Mouse (Mus musculus) lung, postnatal 10 days (tissue): ENCODE measurements around the gene Rad23b.
A peak's percentile ranks its signal among the peaks of the same experiment; 100 is the strongest.
"Not testable (repeated sequence)": the region's sequence is repeated elsewhere in the genome, so short reads cannot be mapped to it uniquely, and the experiment has no call there.

Source experiments
- DNase-seq: peaks from one replicate; pipeline ENCODE4 v3.0.0; 2021

Gene Rad23b

GRCm38 (mm10) chr4:55356726-55357125 lies 6.9 kb downstream of the Rad23b start:
- DNase-seq = no peak

- no peak for DNase-seq
Observed at GRCm38 (mm10) chr4:55363866-55364265, 14.0 kb downstream of the Rad23b start.

GRCm38 (mm10) chr4:55364374-55364773 lies 14.5 kb downstream of the Rad23b start:
- DNase-seq = peak; percentile 23

GRCm38 (mm10) chr4:55366014-55366413 lies 16.2 kb downstream of the Rad23b start:
- DNase-seq = no peak

GRCm38 (mm10) chr4:55370127-55370526 lies 20.3 kb downstream of the Rad23b start:
- DNase-seq = no peak

- DNase-seq = no peak
Observed at GRCm38 (mm10) chr4:55371355-55371754, 21.5 kb downstream of the Rad23b start.

GRCm38 (mm10) chr4:55382350-55382749 lies 32.5 kb downstream of the Rad23b start:
- no peak for DNase-seq

GRCm38 (mm10) chr4:55386768-55387167 lies 36.9 kb downstream of the Rad23b start:
- DNase-seq = no peak

- peak; percentile 3 for DNase-seq
Observed at GRCm38 (mm10) chr4:55391480-55391879, 41.6 kb downstream of the Rad23b start.

- DNase-seq = no peak
Observed at GRCm38 (mm10) chr4:55392445-55392844, 42.6 kb downstream of the Rad23b start.

GRCm38 (mm10) chr4:55397911-55398762 lies 48.3 kb downstream of the Rad23b start:
- peak; percentile 52 for DNase-seq

- peak; percentile 3 for DNase-seq
Observed at GRCm38 (mm10) chr4:55398901-55399300, 49.1 kb downstream of the Rad23b start.

- no peak for DNase-seq
Observed at GRCm38 (mm10) chr4:55405329-55405728, 55.5 kb downstream of the Rad23b start.

- DNase-seq = no peak
Observed at GRCm38 (mm10) chr4:55406558-55406957, 56.7 kb downstream of the Rad23b start.

- DNase-seq = no peak
Observed at GRCm38 (mm10) chr4:55408081-55408480, 58.2 kb downstream of the Rad23b start.

- no peak for DNase-seq
Observed at GRCm38 (mm10) chr4:55409025-55409424, 59.2 kb downstream of the Rad23b start.

- DNase-seq = not testable (repeated sequence)
Observed at GRCm38 (mm10) chr4:55409578-55410224, 59.9 kb downstream of the Rad23b start.

- no peak for DNase-seq
Observed at GRCm38 (mm10) chr4:55415864-55416263, 66.0 kb downstream of the Rad23b start.

- DNase-seq = no peak
Observed at GRCm38 (mm10) chr4:55426250-55426649, 76.4 kb downstream of the Rad23b start.
